Mouse (Mus musculus) CH12.LX (cell line): ENCODE measurements at regions not wholly inside any gene's neighbourhood (a gene's known extent, or its start where the extent isn't known, plus 50 kb on each side); places are given as distances from the start of the nearest gene placed in this dataset.

Experiments
- MAX ChIP-seq: IDR thresholded peaks from 2 replicates; pipeline ENCODE4 v1.6.1; 2011; ENCODE audit warnings: low read length, improper control_type of control experiment
- POLR2A ChIP-seq: IDR thresholded peaks from 2 replicates; pipeline ENCODE4 v1.6.1; 2011; ENCODE audit warnings: low read depth, mild to moderate bottlenecking, improper control_type of control experiment, low read length

DNA sequence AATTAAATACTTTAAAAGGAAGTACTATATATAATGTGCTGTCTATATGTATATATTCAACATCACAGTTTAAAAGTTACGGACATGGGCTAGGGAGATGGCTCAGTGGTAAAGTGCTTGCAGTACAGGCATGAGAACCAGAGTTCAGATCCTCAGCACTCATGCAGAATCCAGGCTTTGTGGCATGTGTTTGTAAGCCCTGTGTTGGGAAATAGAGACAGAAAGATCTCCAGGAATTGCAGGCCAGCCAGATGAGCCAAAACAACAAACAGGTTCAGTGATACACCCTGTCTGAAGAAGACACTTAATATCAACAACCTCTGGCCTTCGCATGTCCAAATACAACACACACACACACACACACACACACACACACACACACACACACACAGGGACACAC lies 63.3 kb upstream of the Zcchc2 start:
- TF ChIP-seq MAX (no peak), POLR2A (no peak)
